Mouse (Mus musculus) heart, embryonic 11.5 days (tissue): ENCODE data around the gene Clpb. TPM values are rescaled to one million over a fixed set of nuclear protein-coding genes. Genes with fewer than 3 reads are reported as not detected.

Experiments used
- ATAC-seq: fragments of 200-750 bp; cut with Nextera tagmentation; replicated peaks from 2 replicates; pipeline ENCODE4 v1.8.0; 2017; ENCODE audit warnings: moderate library complexity; ENCODE audit not compliant: insufficient number of reproducible peaks, low FRiP score, low TSS enrichment
- H3K27ac ChIP-seq: fragments of 300-500 bp; sonication (generic); 2 replicates; pipeline ENCODE4 v1.5.1; 2014; ENCODE audit warnings: mild to moderate bottlenecking, low read depth, low read length
- H3K27me3 ChIP-seq: fragments of 300-500 bp; sonication (generic); 2 replicates; pipeline ENCODE4 v1.6.1; 2014; ENCODE audit warnings: mild to moderate bottlenecking, low read length, mixed read lengths; ENCODE audit not compliant: control insufficient read depth, insufficient read depth
- H3K36me3 ChIP-seq: fragments of 300-500 bp; sonication (generic); 2 replicates; pipeline ENCODE4 v1.6.1; 2014; ENCODE audit warnings: mild to moderate bottlenecking, low read length, moderate library complexity, mixed read lengths; ENCODE audit not compliant: control insufficient read depth, insufficient read depth
- H3K4me1 ChIP-seq: fragments of 300-500 bp; sonication (generic); 2 replicates; pipeline ENCODE4 v1.6.1; 2014; ENCODE audit warnings: low read length; ENCODE audit not compliant: control insufficient read depth, insufficient read depth
- H3K4me2 ChIP-seq: fragments of 300-500 bp; sonication (generic); 2 replicates; pipeline ENCODE4 v1.6.1; 2014; ENCODE audit warnings: mild to moderate bottlenecking, moderate library complexity
- H3K4me3 ChIP-seq: fragments of 300-500 bp; sonication (generic); 2 replicates; pipeline ENCODE4 v1.5.1; 2014; ENCODE audit warnings: low read depth, low read length
- H3K9ac ChIP-seq: fragments of 300-500 bp; sonication (generic); 2 replicates; pipeline ENCODE4 v1.6.1; 2014; ENCODE audit warnings: mild to moderate bottlenecking, low read depth, low read length, moderate library complexity
- H3K9me3 ChIP-seq: fragments of 300-500 bp; sonication (generic); replicated peaks from 2 replicates; pipeline ENCODE4 v1.6.1; 2016; ENCODE audit warnings: low read length; ENCODE audit not compliant: control insufficient read depth
- WGBS: fragments of 180-500 bp; shearing (Covaris S2); extraction: QIAGEN DNeasy Blood & Tissue Kit; methylation state at CpG from one replicate; pipeline ENCODE4 v1.1.7; 2014; ENCODE audit not compliant: insufficient replicate concordance; 5-methylcytosine and 5-hydroxymethylcytosine counted together
- polyA plus RNA-seq: library from polyadenylated mRNA; unstranded; fragments of >200 nt; fragmentation: Nextera tagmentation; extraction: Ambion mirVana; gene quantifications from 2 replicates; pipeline ENCODE4 v1.2.1, GENCODE M21; 2014

The Clpb gene
- polyA plus RNA-seq, 1 experiment from 2014 or later = 36.1 TPM

DNA sequence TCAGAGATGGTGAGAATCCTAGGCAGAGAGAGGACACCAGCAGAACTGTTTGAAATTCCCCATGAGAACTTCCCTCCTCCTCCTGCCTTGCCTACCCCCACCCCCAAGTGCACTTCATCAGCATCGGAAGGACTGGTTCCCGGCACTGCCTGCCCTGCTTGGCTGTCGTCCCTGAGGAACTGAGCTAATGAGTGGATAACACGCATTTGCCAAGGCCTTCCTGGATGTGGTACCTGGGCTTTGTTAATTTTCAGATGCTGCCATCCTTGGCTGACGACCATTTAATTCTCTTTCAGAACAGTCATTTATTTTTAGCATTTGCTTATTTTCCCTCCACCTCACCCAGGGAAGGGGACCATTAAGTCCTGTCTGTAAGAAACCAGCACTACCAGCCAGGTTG, 32.0 kb downstream of the Clpb start:
- H3K4me2 ChIP-seq = no peak overlapping the region
- no peak overlapping the region for H3K9ac ChIP-seq
- no peaks in the 10 kb centered on the region for H3K27me3 ChIP-seq
- H3K4me3 ChIP-seq = no peak overlapping the region
- WGBS = 37% methylated on average over 5 of the region's 5 CpGs
- H3K36me3 ChIP-seq = no peaks in the 10 kb centered on the region
- peaks cover 13% of the 10 kb centered on the region for H3K4me1 ChIP-seq
- no peaks in the 10 kb centered on the region for H3K9me3 ChIP-seq
- no peak for ATAC-seq
- H3K27ac ChIP-seq = no peak overlapping the region

DNA sequence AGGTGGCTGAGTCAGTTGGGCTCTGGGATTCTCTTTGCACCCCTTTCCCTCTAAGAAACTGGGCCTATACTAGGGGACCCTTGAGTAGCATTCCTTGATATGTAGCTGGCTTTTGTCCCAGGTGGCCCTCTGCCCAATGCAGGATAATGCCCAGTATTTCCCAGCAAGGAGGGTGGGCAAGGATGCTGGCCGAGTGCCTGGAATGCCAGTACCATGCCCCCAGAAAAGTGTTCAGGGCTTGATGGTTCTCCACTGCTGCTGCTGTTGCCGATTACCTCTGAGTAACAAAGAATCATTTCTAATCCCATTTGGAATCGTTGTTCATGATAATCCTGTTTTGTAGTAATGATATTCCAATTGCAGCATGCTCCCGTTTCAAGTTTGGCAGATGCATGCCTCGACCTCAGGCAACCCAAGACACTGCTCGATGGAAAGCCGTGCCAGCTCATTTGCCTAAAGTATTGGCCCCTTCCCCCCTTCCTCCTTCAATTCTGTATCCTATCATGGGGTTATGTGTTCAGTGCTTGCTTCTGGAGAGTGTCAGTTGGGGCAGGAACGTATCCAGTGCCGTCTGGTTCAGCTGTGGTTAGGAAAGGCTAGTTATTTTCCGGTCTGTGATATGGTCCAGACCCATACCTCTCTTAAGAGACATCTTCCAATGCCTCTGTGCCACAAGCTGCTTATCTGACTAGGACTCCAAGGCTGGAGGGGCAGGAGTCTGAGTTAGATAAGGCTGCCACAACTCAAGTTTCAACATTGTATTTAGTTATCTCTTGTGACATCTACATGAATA, 33.7 kb downstream of the Clpb start:
- 62% methylated on average over 10 of the region's 10 CpGs for WGBS
- no peaks in the 10 kb centered on the region for H3K36me3 ChIP-seq
- no peak overlapping the region for H3K27ac ChIP-seq
- no peak for ATAC-seq
- no peak overlapping the region for H3K4me2 ChIP-seq
- H3K4me1 ChIP-seq = peaks cover 16% of the 10 kb centered on the region
- no peak overlapping the region for H3K4me3 ChIP-seq
- H3K9me3 ChIP-seq = no peaks in the 10 kb centered on the region
- no peak overlapping the region for H3K9ac ChIP-seq
- no peaks in the 10 kb centered on the region for H3K27me3 ChIP-seq

DNA sequence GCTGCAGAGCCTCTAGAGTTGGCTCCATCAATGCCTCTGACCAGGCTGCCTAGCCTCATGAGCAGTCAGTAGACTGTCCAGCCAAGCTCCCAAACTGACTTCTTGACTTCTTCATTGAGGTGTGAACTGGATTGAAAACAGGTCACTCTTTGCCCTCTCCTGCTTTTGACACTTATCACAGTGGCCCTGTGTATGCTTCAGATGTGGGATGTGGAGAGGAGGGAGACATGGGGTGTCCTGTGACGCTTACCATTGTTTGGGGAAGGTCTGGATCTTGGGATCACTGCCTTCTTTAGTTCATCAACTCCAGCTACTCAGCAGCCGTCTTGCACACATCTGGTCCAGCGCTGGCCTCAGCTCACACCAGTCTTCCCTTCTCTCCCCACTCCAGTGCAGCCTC, 36.9 kb downstream of the Clpb start:
- no peak overlapping the region for H3K4me2 ChIP-seq
- 20% methylated on average over 3 of the region's 3 CpGs for WGBS
- no peak overlapping the region for H3K9ac ChIP-seq
- no peaks in the 10 kb centered on the region for H3K36me3 ChIP-seq
- H3K27ac ChIP-seq = no peak overlapping the region
- H3K4me3 ChIP-seq = no peak overlapping the region
- peaks cover 16% of the 10 kb centered on the region for H3K4me1 ChIP-seq
- no peak; the same call in 1 of the 2 replicates for ATAC-seq
- H3K27me3 ChIP-seq = no peaks in the 10 kb centered on the region
- H3K9me3 ChIP-seq = no peaks in the 10 kb centered on the region

DNA sequence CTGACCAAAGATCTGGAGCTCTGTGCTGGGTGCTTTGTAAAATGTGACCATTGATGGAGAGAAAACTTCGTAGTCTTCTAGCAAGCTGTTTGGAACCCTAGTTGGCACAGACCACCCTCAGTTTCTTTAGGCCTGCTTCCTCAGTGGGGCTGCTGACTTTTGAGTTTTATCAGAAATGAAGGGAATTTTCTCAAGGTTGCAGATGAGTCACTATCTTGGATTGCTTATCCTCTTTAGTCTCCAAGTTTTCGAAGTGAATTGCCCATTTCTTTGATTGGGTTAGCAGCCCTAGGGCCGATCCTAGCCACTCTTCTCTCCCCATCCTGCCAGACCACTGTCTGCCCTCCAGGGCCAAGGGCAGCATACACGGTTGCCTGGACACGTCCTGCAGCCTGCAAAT, 39.3 kb downstream of the Clpb start:
- H3K4me3 ChIP-seq = no peak overlapping the region
- H3K27ac ChIP-seq = no peak overlapping the region
- ATAC-seq = no peak
- H3K27me3 ChIP-seq = no peaks in the 10 kb centered on the region
- H3K4me1 ChIP-seq = peaks cover 9% of the 10 kb centered on the region; the same call in 1 of the 2 replicates
- H3K9me3 ChIP-seq = no peaks in the 10 kb centered on the region
- no peak overlapping the region for H3K9ac ChIP-seq
- no peaks in the 10 kb centered on the region for H3K36me3 ChIP-seq
- WGBS = 78% methylated on average over 5 of the region's 5 CpGs
- H3K4me2 ChIP-seq = no peak overlapping the region

DNA sequence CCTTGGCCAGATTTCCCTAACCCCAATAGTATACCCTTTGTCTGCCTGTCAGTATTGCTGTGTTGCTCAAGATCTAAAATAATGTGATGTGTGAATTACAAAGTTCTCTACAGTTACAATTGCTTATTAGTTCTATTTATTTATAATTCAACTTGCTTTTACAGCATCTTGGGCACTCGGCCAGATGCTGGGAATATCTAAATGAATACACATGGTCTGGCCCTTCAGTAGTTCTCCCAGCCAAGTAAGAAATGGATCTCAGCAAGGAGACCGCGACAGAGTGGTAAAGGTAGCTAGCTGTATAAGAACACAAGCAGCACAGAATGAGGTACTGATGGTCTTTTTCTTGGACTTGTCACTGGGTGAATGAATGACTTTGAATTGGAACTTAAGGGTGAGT, 46.2 kb downstream of the Clpb start:
- Histone ChIP-seq H3K9me3 (no peaks in the 10 kb centered on the region), H3K4me1 (no peaks in the 10 kb centered on the region), H3K36me3 (no peaks in the 10 kb centered on the region), H3K27ac (no peak overlapping the region), H3K9ac (no peak overlapping the region), H3K27me3 (no peaks in the 10 kb centered on the region), H3K4me2 (no peak overlapping the region), H3K4me3 (no peak overlapping the region)
- ATAC-seq = no peak
- 84% methylated on average over 3 of the region's 3 CpGs for WGBS

DNA sequence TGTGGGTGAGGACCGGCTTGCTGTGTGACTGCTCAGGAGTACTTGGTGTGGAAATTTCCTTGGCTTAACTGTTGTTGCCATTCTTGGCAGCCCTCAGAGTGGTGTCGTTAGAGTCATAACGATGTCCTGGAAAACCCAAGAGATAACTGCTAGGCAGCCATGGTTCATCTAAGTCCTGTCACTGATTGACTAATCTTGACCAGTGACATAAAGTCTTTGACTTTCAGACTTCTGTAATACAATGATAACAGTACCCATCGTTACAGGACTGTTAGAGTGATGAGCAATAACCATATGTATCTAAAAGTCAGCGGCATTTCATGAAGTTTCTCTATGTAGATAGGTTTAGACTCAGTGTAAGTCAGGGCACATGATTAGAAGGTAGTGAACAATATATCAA, 46.8 kb downstream of the Clpb start:
- H3K4me1 ChIP-seq = no peaks in the 10 kb centered on the region
- H3K4me3 ChIP-seq = no peak overlapping the region
- no peaks in the 10 kb centered on the region for H3K36me3 ChIP-seq
- no peak for ATAC-seq
- no peak overlapping the region for H3K9ac ChIP-seq
- WGBS = 64% methylated on average over 5 of the region's 5 CpGs
- no peak overlapping the region for H3K4me2 ChIP-seq
- no peaks in the 10 kb centered on the region for H3K27me3 ChIP-seq
- no peak overlapping the region for H3K27ac ChIP-seq
- H3K9me3 ChIP-seq = no peaks in the 10 kb centered on the region

DNA sequence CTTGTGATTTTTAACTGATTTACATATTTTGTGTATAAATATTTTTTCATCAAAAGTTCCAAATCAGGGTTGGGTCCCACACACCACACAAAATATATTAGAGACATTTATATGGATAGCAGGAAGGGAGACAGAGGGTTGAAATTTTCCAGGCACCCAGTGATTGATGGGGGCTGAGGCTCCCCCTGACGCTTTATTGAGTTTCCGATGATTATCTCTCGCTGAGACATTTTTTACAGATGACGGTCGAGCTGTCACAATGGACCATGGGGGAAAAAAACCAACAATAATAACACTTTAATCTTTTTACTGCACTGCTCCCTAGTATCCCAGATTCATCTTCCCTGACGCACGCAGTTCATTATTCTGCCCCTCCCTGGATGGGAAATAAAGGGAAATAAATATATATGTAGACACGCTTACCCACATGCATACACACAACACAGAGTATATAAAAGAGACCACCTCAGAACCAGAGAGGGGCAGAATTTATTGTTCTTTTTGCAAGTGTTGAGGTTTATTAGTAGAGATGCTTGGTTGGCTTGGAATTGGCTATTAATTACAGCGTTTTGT, 50.5 kb downstream of the Clpb start:
- 79% methylated on average over 9 of the region's 9 CpGs for WGBS
- H3K4me3 ChIP-seq = no peak overlapping the region
- H3K9me3 ChIP-seq = no peaks in the 10 kb centered on the region
- ATAC-seq = no peak
- no peak overlapping the region for H3K27ac ChIP-seq
- no peaks in the 10 kb centered on the region for H3K36me3 ChIP-seq
- no peaks in the 10 kb centered on the region for H3K4me1 ChIP-seq
- no peak overlapping the region for H3K4me2 ChIP-seq
- H3K27me3 ChIP-seq = no peaks in the 10 kb centered on the region
- H3K9ac ChIP-seq = no peak overlapping the region

DNA sequence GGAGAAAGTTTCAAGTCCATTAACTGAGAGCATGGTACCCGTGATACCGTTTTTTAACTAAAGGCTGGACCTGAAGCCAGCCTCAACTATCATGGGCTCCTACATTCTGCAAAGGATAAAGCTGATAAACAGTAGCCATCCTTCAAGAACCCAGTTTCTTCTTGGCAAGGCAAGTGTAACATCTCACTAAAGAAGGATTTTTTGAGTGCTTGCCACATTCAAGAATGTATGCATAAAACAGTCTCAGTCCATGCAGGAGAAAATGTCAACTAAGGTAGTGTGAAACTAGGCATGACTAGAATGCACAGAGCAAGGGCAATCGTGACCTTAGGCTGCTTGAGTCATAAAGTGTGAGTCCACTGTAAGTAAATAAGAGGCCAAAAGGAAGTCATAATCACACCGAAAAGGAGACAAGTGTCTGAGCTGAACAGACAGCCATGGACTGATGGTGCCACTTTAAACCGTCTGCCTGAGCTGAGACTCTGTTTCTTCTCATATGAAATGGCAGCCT, 51.7 kb downstream of the Clpb start:
- no peak for ATAC-seq
- no peaks in the 10 kb centered on the region for H3K36me3 ChIP-seq
- 66% methylated on average over 5 of the region's 5 CpGs for WGBS
- no peak overlapping the region for H3K9ac ChIP-seq
- no peaks in the 10 kb centered on the region for H3K4me1 ChIP-seq
- H3K9me3 ChIP-seq = no peaks in the 10 kb centered on the region
- no peak overlapping the region for H3K27ac ChIP-seq
- H3K27me3 ChIP-seq = no peaks in the 10 kb centered on the region
- H3K4me3 ChIP-seq = no peak overlapping the region
- H3K4me2 ChIP-seq = no peak overlapping the region

DNA sequence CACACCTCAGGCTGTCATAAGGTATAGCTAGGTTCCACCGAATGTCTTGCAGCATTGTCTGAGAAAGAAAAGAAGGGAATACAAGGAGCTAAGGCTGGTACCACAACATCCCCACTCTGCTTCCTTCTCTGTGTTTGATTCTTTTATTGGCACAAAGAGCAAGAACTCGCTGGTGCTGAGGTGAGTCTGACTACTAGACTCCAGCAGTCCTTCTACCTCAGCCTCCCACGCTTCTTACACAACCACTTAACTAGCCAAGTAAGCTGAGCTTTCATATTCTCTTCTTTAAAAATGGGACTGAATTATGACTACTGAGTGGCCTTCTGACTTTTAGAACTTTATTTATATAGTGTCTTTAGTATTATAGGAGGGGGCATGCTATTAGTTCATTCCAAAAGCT, 56.9 kb downstream of the Clpb start:
- 83% methylated on average over 3 of the region's 3 CpGs for WGBS
- Histone ChIP-seq H3K4me2 (no peak overlapping the region), H3K4me1 (no peaks in the 10 kb centered on the region), H3K4me3 (no peak overlapping the region), H3K27ac (no peak overlapping the region), H3K9me3 (no peaks in the 10 kb centered on the region), H3K36me3 (no peaks in the 10 kb centered on the region), H3K9ac (no peak overlapping the region), H3K27me3 (no peaks in the 10 kb centered on the region)
- no peak for ATAC-seq
